ENCODE assay signal across 22 mouse cellular contexts in the genomic region with DNA sequence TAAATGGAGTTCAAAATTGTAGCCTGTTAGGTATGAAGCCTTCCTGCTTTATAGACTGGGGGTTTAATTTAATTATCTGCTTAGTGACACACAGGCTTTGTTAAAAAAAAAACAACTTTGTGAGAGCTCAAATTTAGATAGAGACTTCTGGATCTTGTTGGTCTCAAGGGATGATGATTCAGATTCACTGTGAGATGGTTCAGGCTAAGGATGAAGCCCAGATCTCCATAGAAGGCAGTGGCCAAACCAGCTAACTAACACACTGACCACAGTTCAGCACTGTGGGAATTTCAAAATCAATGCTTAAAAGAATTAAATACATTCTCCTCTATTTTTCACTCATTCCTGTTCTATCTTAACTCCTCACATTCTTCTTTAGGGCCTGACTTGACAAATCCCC.
A peak's percentile ranks its signal among the peaks of the same experiment; 100 is the strongest.
DNase-seq lines count a peak whose midpoint lies in the region; ATAC-seq and TF ChIP-seq lines count a peak whose summit lies in the region.
"Had no signal": no experiment of that assay in that cellular context is flagged by ENCODE, and none has a peak within 500 bp of the region (broad histone marks: within the 10 kb centered on the region; RNA-seq: fewer than 3 reads in every experiment).

No protein-coding gene starts in this region.

- no peaks in the 10 kb centered on the region for H3K36me3 ChIP-seq in kidney, embryonic 15.5 days
- no peaks in the 10 kb centered on the region for H3K36me3 ChIP-seq in myocyte (ENCODE audit: control insufficient read depth, insufficient read depth)
- H3K36me3 ChIP-seq in hindbrain, embryonic 13.5 days: no peaks in the 10 kb centered on the region
- H3K36me3 ChIP-seq: embryonic facial prominence, embryonic 10.5 days; forebrain, embryonic 10.5 days; heart, embryonic 13.5 days; hindbrain, embryonic 10.5 days; hindbrain, embryonic 15.5 days had no signal

- H3K4me1 ChIP-seq in kidney, embryonic 15.5 days: no peaks in the 10 kb centered on the region
- H3K4me1 ChIP-seq in hindbrain, embryonic 13.5 days (replicated peaks): no peaks in the 10 kb centered on the region
- H3K4me1 ChIP-seq: forebrain, embryonic 10.5 days; hindbrain, embryonic 10.5 days; hindbrain, embryonic 15.5 days had no signal

- no peak overlapping the region for H3K4me2 ChIP-seq in kidney, embryonic 15.5 days
- H3K4me2 ChIP-seq in myocyte (ENCODE audit: low read depth): peak overlapping the region; percentile 16
- no peak overlapping the region for H3K4me2 ChIP-seq in hindbrain, embryonic 13.5 days
- H3K4me2 ChIP-seq: heart, embryonic 13.5 days; hindbrain, embryonic 15.5 days had no signal

- no peak overlapping the region for H3K4me3 ChIP-seq in kidney, embryonic 15.5 days (replicated peaks)
- H3K4me3 ChIP-seq in myocyte: no peak overlapping the region
- no peak overlapping the region for H3K4me3 ChIP-seq in hindbrain, embryonic 13.5 days
- H3K4me3 ChIP-seq: embryonic facial prominence, embryonic 10.5 days; erythroblast, embryonic 14.5 days; forebrain, embryonic 10.5 days; heart, embryonic 13.5 days; hindbrain, embryonic 10.5 days; hindbrain, embryonic 15.5 days had no signal

- no peaks in the 10 kb centered on the region for H3K79me2 ChIP-seq in myocyte (ENCODE audit: control insufficient read depth, insufficient read depth)

- H3K27me3 ChIP-seq in kidney, embryonic 15.5 days: no peaks in the 10 kb centered on the region
- no peaks in the 10 kb centered on the region for H3K27me3 ChIP-seq in myocyte (ENCODE audit: control insufficient read depth, insufficient read depth, insufficient read length)
- no peaks in the 10 kb centered on the region for H3K27me3 ChIP-seq in hindbrain, embryonic 13.5 days
- H3K27me3 ChIP-seq: heart, embryonic 13.5 days; hindbrain, embryonic 15.5 days had no signal

- no peaks in the 10 kb centered on the region for H3K9me3 ChIP-seq in kidney, embryonic 15.5 days (replicated peaks)
- H3K9me3 ChIP-seq in hindbrain, embryonic 13.5 days: no peaks in the 10 kb centered on the region
- H3K9me3 ChIP-seq: embryonic facial prominence, embryonic 10.5 days; forebrain, embryonic 10.5 days; heart, embryonic 13.5 days; hindbrain, embryonic 10.5 days; hindbrain, embryonic 15.5 days had no signal

- no peak for TF ChIP-seq POLR2A in myocyte (IDR thresholded peaks at IDR 0.05; ENCODE audit: insufficient read length, low read depth)

- no peak overlapping the region for H3ac ChIP-seq in myocyte (ENCODE audit: control insufficient read depth, insufficient read length)

- peak overlapping the region; percentile 41 for H3K27ac ChIP-seq in kidney, embryonic 15.5 days
- no peak overlapping the region for H3K27ac ChIP-seq in hindbrain, embryonic 13.5 days
- H3K27ac ChIP-seq: embryonic facial prominence, embryonic 10.5 days; forebrain, embryonic 10.5 days; heart, embryonic 13.5 days; hindbrain, embryonic 10.5 days; hindbrain, embryonic 15.5 days had no signal

- no peak overlapping the region for H3K9ac ChIP-seq in kidney, embryonic 15.5 days
- H3K9ac ChIP-seq in hindbrain, embryonic 13.5 days: no peak overlapping the region
- H3K9ac ChIP-seq: heart, embryonic 13.5 days; hindbrain, embryonic 15.5 days had no signal

- no peak for ATAC-seq in kidney, embryonic 15.5 days (replicated peaks; ENCODE audit: low FRiP score)
- no peak for ATAC-seq in hindbrain, embryonic 13.5 days (ENCODE audit: low FRiP score)
- ATAC-seq: forebrain, embryonic 14.5 days; inflammation-experienced regulatory T-cells, adult 6 months; intestine, postnatal 0 days had no signal

- intact Hi-C loops in heart, postnatal 36 days (cut with DNase I): loop anchor here (10.0 kb wide), 1 partner anchor 398 kb away; a partner anchor contains a TSS

- peak; percentile 89 for DNase-seq in heart, adult 11 months
- DNase-seq in heart, postnatal 36 days: no peak
- no peak for DNase-seq in kidney, postnatal 4 days
- DNase-seq in NIH3T3 (ENCODE audit: low read depth): peak; percentile 62
- no peak for DNase-seq in cerebellum, postnatal 36 days
- DNase-seq: adrenal gland, postnatal 14 days; cerebellum, adult 18-20 months; cerebellum, adult 9-11 months; gastrocnemius, postnatal 25 days; kidney, adult 9 months had no signal

TF ChIP-seq in myocyte, 11 proteins besides CTCF, POLR2A, EP300 and RAD21:
- TF ChIP-seq SRF (IDR thresholded peaks at IDR 0.05; ENCODE audit: control insufficient read depth, insufficient read length, low read depth): no peak
TF ChIP-seq in myocyte: peak in this region for 0.

Comparison
In these comparisons a context has a peak if more than half of its experiments do, and no peak if none do; other contexts are left out.
1. DNase-seq: peak in heart, adult 11 months (single experiment) and NIH3T3 (single experiment); none in heart, postnatal 36 days (0 of 2), kidney, postnatal 4 days (0 of 2) and cerebellum, postnatal 36 days (0 of 2).